12 mouse cellular contexts compared by ENCODE assay signal in genomic region chr6:43522046-43522445, GRCm38 (mm10).
DNase-seq lines count a peak whose midpoint lies in the region; ATAC-seq lines count a peak whose summit lies in the region.
"Had no signal": no experiment of that assay in that cellular context is flagged by ENCODE, and none has a peak within 500 bp of the region (broad histone marks: within the 10 kb centered on the region; RNA-seq: fewer than 3 reads in every experiment).

No protein-coding gene starts in this region.

- 9% methylated on average over 1 of the region's 1 CpGs for WGBS in forebrain, embryonic 15.5 days
- 54% methylated on average over 1 of the region's 1 CpGs for WGBS in intestine, embryonic 16.5 days

- peak; percentile 56 for DNase-seq in cerebellum, postnatal 10 days
- DNase-seq in cerebellum, postnatal 36 days, result no peak
- DNase-seq in NIH3T3 (ENCODE audit: low read depth) (peak; percentile 67), liver (no peak)
- DNase-seq in kidney, postnatal 36 days, result no peak
- DNase-seq in layer of hippocampus, adult 18-20 months (ENCODE audit: low spot score in 2 of 2), result no peak
- DNase-seq: adrenal gland, postnatal 25 days; cerebellum, adult 11 months; kidney, adult 9 months had no signal

- no peaks in the 10 kb centered on the region for H3K36me3 ChIP-seq in forebrain, embryonic 15.5 days
- no peaks in the 10 kb centered on the region for H3K36me3 ChIP-seq in intestine, embryonic 16.5 days (ENCODE audit: control insufficient read depth, insufficient read depth, low read length)
- H3K36me3 ChIP-seq: embryonic facial prominence, embryonic 13.5 days had no signal

- H3K27ac ChIP-seq in forebrain, embryonic 15.5 days (replicated peaks), result no peak overlapping the region
- no peak overlapping the region for H3K27ac ChIP-seq in intestine, embryonic 16.5 days (ENCODE audit: low read length)
- H3K27ac ChIP-seq: embryonic facial prominence, embryonic 13.5 days had no signal

- no peaks in the 10 kb centered on the region for H3K27me3 ChIP-seq in forebrain, embryonic 15.5 days
- no peaks in the 10 kb centered on the region for H3K27me3 ChIP-seq in intestine, embryonic 16.5 days (replicated peaks; ENCODE audit: control insufficient read depth, insufficient read depth, low read length)
- H3K27me3 ChIP-seq: embryonic facial prominence, embryonic 13.5 days had no signal

- peak; percentile 84 for ATAC-seq in forebrain, embryonic 15.5 days (replicated peaks)
- ATAC-seq in intestine, embryonic 16.5 days, result peak; percentile 50; the same call in 1 of the 2 replicates

- no peak overlapping the region for H3K4me2 ChIP-seq in forebrain, embryonic 15.5 days (replicated peaks)
- no peak overlapping the region for H3K4me2 ChIP-seq in intestine, embryonic 16.5 days (ENCODE audit: low read depth, low read length)
- H3K4me2 ChIP-seq: embryonic facial prominence, embryonic 13.5 days had no signal

- H3K4me1 ChIP-seq in forebrain, embryonic 15.5 days, result peaks cover 6% of the 10 kb centered on the region; the same call in 1 of the 2 replicates
- no peaks in the 10 kb centered on the region for H3K4me1 ChIP-seq in intestine, embryonic 16.5 days (ENCODE audit: control insufficient read depth, insufficient read depth, low read length)

- H3K4me3 ChIP-seq in forebrain, embryonic 15.5 days, result no peak overlapping the region
- no peak overlapping the region for H3K4me3 ChIP-seq in intestine, embryonic 16.5 days (ENCODE audit: low read length)
- H3K4me3 ChIP-seq: embryonic facial prominence, embryonic 13.5 days had no signal

- H3K9ac ChIP-seq in forebrain, embryonic 15.5 days (replicated peaks), result no peak overlapping the region
- no peak overlapping the region for H3K9ac ChIP-seq in intestine, embryonic 16.5 days (ENCODE audit: low read depth, low read length)
- H3K9ac ChIP-seq: embryonic facial prominence, embryonic 13.5 days had no signal

- no peaks in the 10 kb centered on the region for H3K9me3 ChIP-seq in forebrain, embryonic 15.5 days
- H3K9me3 ChIP-seq in intestine, embryonic 16.5 days (ENCODE audit: control insufficient read depth, low read length), result no peaks in the 10 kb centered on the region
- H3K9me3 ChIP-seq: embryonic facial prominence, embryonic 13.5 days had no signal

Comparison
In these comparisons a context has a peak if more than half of its experiments do, and no peak if none do; other contexts are left out.
1. DNase-seq: peak in cerebellum, postnatal 10 days (2 of 2) and NIH3T3 (single experiment); none in cerebellum, postnatal 36 days (0 of 2), liver (single experiment), kidney, postnatal 36 days (0 of 2) and layer of hippocampus, adult 18-20 months (0 of 2).